Mouse (Mus musculus): Measurements from ENCODE around the gene Ak2.

- TF ChIP-seq CTCF (IDR thresholded peaks at IDR 0.05; ENCODE audit: low read depth): no peak
- no peak for TF ChIP-seq EP300 (IDR thresholded peaks at IDR 0.05; ENCODE audit: low read depth)
These were observed 21.9 kb upstream of the Ak2 start for GRCm38 (mm10) chr4:128969607-128970416.
